Mouse (Mus musculus) stomach, postnatal 0 days (tissue): Measurements from ENCODE around the gene Mms19.

Source experiments
- CTCF ChIP-seq: IDR thresholded peaks from 2 replicates; pipeline ENCODE4 v1.5.1; 2016; ENCODE audit warnings: antibody characterized with exemption, low read depth, mild to moderate bottlenecking, moderate library complexity
- EP300 ChIP-seq: optimal IDR thresholded peaks from 2 replicates; pipeline ENCODE3; 2016; ENCODE audit warnings: antibody characterized with exemption

- no peak for TF ChIP-seq CTCF
- TF ChIP-seq EP300: no peak
Observed at GRCm38 (mm10) chr19:42015001-42015400, 34.0 kb upstream of the Mms19 start.
